Mouse (Mus musculus) forebrain, embryonic 15.5 days (tissue): Measurements from ENCODE around the gene Tdp1. TPM values are rescaled to one million over a fixed set of nuclear protein-coding genes. Genes with fewer than 3 reads are reported as not detected.

Experiments used
- ATAC-seq: fragments of 200-750 bp; cut with Nextera tagmentation; replicated peaks from 2 replicates; pipeline ENCODE4 v1.8.0; 2017; ENCODE audit warnings: mild to moderate bottlenecking, moderate TSS enrichment, moderate library complexity
- H3K27ac ChIP-seq: fragments of 300-500 bp; sonication (generic); replicated peaks from 2 replicates; pipeline ENCODE4 v1.5.1; 2015; ENCODE audit warnings: mild to moderate bottlenecking, inconsistent platforms
- H3K27me3 ChIP-seq: fragments of 300-500 bp; sonication (generic); 2 replicates; pipeline ENCODE4 v1.6.1; 2015; ENCODE audit warnings: inconsistent platforms
- H3K36me3 ChIP-seq: fragments of 300-500 bp; sonication (generic); 2 replicates; pipeline ENCODE4 v1.6.1; 2015; ENCODE audit warnings: mild to moderate bottlenecking, inconsistent platforms
- H3K4me1 ChIP-seq: fragments of 300-500 bp; sonication (generic); 2 replicates; pipeline ENCODE4 v1.6.1; 2015; ENCODE audit warnings: inconsistent platforms
- H3K4me2 ChIP-seq: fragments of 300-500 bp; sonication (generic); replicated peaks from 2 replicates; pipeline ENCODE4 v1.6.1; 2015; ENCODE audit warnings: mild to moderate bottlenecking, inconsistent platforms
- H3K4me3 ChIP-seq: fragments of 300-500 bp; sonication (generic); 2 replicates; pipeline ENCODE4 v1.5.1; 2015; ENCODE audit warnings: mild to moderate bottlenecking, inconsistent platforms
- H3K9ac ChIP-seq: fragments of 300-500 bp; sonication (generic); replicated peaks from 2 replicates; pipeline ENCODE4 v1.6.1; 2015; ENCODE audit warnings: mild to moderate bottlenecking, inconsistent platforms
- H3K9me3 ChIP-seq: fragments of 300-500 bp; sonication (generic); 2 replicates; pipeline ENCODE4 v1.6.1; 2016; ENCODE audit warnings: inconsistent platforms
- WGBS: fragments of 180-500 bp; shearing (Covaris S2); methylation state at CpG from one replicate; pipeline ENCODE4 v1.1.7; 2015; ENCODE audit warnings: mixed read lengths; 5-methylcytosine and 5-hydroxymethylcytosine counted together
- polyA plus RNA-seq: library from polyadenylated mRNA; unstranded; fragments of >200 nt; fragmentation: Nextera tagmentation; extraction: Ambion mirVana; gene quantifications from 2 replicates; pipeline ENCODE4 v1.2.1, GENCODE M21; 2015

Tdp1 gene
- polyA plus RNA-seq: 70.1 and 72.0 TPM in 2 replicates

DNA sequence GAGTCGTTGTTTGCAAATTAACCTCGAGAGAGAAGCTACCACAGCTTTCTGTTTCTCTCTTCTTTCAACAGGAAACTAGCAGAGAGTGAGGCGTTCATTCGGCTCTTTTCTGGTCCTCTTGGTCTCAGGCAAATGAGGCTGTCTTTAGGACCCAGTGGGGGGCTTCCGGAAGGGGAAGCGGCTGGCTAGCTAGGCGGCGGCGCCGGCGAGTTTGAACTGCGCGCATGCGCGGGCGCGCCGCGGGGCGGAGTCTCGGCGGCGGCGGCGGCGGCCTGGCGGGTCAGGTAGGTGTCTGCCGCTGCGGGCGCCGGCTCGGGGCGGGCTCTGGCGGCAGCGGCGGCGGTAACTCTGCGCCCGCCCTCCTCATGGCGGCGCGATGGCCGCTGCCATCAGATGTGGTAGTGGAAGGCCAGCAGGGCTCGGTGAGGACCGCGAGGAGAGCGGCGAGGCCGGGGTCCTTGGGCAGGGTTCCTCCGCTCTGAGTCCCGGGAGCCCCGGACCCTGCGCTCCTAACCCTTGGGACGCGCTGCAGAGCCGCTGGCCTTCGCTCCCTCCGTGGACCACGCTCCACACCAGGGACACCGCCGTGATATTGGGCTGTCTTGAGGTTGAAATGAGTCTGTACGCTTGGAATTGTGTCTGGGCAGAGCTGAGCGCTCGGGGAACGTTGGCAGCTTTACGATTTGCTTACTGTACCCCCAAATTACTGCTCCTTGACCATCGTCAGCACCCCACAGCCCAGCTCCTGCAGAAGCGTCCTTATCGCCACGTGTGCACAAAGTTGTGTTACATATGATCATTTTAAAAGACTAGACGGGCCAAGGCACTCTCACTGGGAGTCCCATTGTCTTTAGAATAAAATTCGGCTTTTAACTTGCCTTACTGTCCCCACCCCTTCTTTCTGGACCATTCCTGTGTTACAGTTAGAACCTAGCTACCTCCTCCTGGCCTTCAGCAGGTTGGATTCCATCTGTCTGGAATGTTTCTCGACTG, at the start of gene Tdp1, which contains the start of gene Efcab11:
Gene Tdp1 (plus strand): TSS at position 249 of the 993 bp plus-strand sequence.
Gene Efcab11 (minus strand): TSS at position 171 of the 993 bp plus-strand sequence.
- Histone ChIP-seq H3K4me2 (peak within 1 kb of the TSS; percentile 98), H3K27ac (peak within 1 kb of the TSS; percentile 92), H3K9ac (peak within 1 kb of the TSS; percentile 93), H3K4me3 (peak within 1 kb of the TSS; percentile 91), H3K9me3 (no peaks in the 10 kb centered on the region), H3K36me3 (no peaks in the 10 kb centered on the region), H3K27me3 (no peaks in the 10 kb centered on the region), H3K4me1 (peaks cover 27% of the 10 kb centered on the region)
- peak; percentile 86 for ATAC-seq
- WGBS: under 1% methylated on average over 71 of the region's 73 CpGs

- peak; percentile 86 for ATAC-seq
- peak overlapping the region; percentile 73 for H3K27ac ChIP-seq
- H3K9ac ChIP-seq: no peak overlapping the region
- no peaks in the 10 kb centered on the region for H3K9me3 ChIP-seq
- no peaks in the 10 kb centered on the region for H3K36me3 ChIP-seq
- peaks cover 16% of the 10 kb centered on the region for H3K4me1 ChIP-seq
- H3K4me2 ChIP-seq: peak overlapping the region; percentile 36
- H3K27me3 ChIP-seq: no peaks in the 10 kb centered on the region
- 28% methylated on average over 20 of the region's 20 CpGs for WGBS
- peak overlapping the region; percentile 2; the same call in 1 of the 2 replicates for H3K4me3 ChIP-seq
Observed at GRCm38 (mm10) chr12:99836404-99837131, 47.7 kb upstream of the Tdp1 start.

DNA sequence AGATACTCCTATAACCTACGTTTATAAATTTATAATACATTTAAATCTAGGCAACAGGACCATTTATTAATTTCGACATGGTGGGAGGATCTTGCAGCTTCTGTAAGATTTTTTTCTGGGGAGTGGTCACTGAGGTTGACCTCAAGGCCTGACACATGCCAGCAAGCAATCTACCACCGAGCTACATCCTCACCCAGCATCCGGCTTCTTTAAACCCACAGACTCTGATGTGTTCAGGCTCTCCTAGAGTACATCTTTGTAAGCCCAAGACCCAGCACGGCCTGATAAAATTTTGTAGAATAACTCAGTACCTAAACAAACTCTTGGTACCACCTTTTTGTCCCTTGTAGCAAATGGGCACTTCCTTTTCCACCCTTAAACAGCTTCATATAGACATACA, 46.8 kb upstream of the Tdp1 start:
- no peak overlapping the region for H3K4me3 ChIP-seq
- no peaks in the 10 kb centered on the region for H3K36me3 ChIP-seq
- H3K27ac ChIP-seq: no peak overlapping the region
- ATAC-seq: no peak
- no peak overlapping the region for H3K4me2 ChIP-seq
- 95% methylated on average over 5 of the region's 5 CpGs for WGBS
- H3K9ac ChIP-seq: no peak overlapping the region
- H3K4me1 ChIP-seq: peaks cover 16% of the 10 kb centered on the region
- no peaks in the 10 kb centered on the region for H3K9me3 ChIP-seq
- no peaks in the 10 kb centered on the region for H3K27me3 ChIP-seq

DNA sequence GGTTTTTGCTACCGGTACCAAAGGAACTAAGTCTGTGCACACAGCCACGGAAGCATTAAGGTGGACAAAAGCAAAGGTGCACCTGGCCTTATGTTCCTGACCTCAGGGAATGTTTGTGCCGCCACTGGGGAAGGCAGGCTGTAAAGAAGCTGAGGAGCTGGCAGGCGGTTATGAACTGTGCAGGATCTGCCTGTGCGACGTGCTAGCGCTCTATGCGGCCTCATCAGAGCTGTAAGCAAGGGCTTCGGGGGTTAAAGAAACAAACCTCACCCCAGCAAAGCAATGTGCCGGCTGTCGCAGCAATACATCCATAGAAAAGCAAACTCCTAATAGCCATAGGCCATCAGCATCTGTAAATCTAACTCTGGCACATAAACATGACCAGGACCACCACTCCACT, 46.2 kb upstream of the Tdp1 start:
- H3K4me2 ChIP-seq: no peak overlapping the region
- H3K9me3 ChIP-seq: no peaks in the 10 kb centered on the region
- peaks cover 16% of the 10 kb centered on the region for H3K4me1 ChIP-seq
- no peaks in the 10 kb centered on the region for H3K36me3 ChIP-seq
- no peak overlapping the region for H3K27ac ChIP-seq
- H3K27me3 ChIP-seq: no peaks in the 10 kb centered on the region
- H3K4me3 ChIP-seq: no peak overlapping the region
- no peak for ATAC-seq
- no peak overlapping the region for H3K9ac ChIP-seq
- WGBS: 79% methylated on average over 11 of the region's 11 CpGs

DNA sequence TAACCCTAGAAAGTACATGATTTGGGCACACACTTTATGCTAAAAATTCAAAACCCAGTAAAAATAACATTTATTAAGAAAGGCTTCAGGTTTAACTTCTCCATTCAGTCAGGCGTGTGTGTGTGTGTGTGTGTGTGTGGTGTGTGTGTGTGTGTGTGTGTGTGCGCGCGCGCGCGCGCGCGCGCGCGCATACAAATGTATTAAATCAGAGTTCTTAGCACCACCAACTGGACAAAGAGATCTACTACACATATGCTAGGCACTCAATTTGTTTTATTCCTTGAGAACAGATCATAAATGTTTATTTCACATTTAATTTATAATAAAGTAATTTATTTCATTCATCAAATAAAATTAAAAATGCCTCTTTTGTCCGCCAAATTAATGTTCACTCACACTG, 45.6 kb upstream of the Tdp1 start:
- no peak for ATAC-seq
- no peak overlapping the region for H3K4me2 ChIP-seq
- H3K4me1 ChIP-seq: peaks cover 16% of the 10 kb centered on the region
- no peak overlapping the region for H3K27ac ChIP-seq
- WGBS: 82% methylated on average over 14 of the region's 14 CpGs
- H3K9ac ChIP-seq: no peak overlapping the region
- H3K27me3 ChIP-seq: no peaks in the 10 kb centered on the region
- H3K4me3 ChIP-seq: no peak overlapping the region
- no peaks in the 10 kb centered on the region for H3K36me3 ChIP-seq
- H3K9me3 ChIP-seq: no peaks in the 10 kb centered on the region

DNA sequence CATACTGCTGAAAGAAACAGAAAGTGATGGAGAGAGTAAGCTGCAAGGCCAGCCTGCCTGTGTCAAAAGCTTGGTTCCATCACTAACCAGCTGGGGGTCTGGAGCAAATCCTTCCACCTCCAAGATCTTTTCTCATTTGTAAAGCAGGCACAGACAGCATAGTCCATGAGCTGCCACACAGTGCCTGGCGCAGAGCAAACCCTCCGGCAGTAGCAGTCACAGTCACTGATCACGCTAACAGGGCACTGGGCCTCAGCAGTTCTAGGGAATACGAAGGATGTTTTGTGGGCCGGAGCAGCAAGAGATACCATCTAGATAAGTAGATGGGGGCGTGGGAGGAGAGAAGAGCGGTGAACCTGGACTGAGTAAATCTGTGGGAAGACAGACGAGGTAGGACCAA, 39.4 kb upstream of the Tdp1 start:
- H3K4me1 ChIP-seq: no peaks in the 10 kb centered on the region
- no peaks in the 10 kb centered on the region for H3K36me3 ChIP-seq
- H3K27ac ChIP-seq: no peak overlapping the region
- H3K4me2 ChIP-seq: no peak overlapping the region
- ATAC-seq: no peak
- H3K4me3 ChIP-seq: no peak overlapping the region
- H3K27me3 ChIP-seq: no peaks in the 10 kb centered on the region
- H3K9me3 ChIP-seq: no peaks in the 10 kb centered on the region
- no peak overlapping the region for H3K9ac ChIP-seq
- WGBS: 94% methylated on average over 8 of the region's 8 CpGs

- Histone ChIP-seq H3K9me3 (no peaks in the 10 kb centered on the region), H3K36me3 (no peaks in the 10 kb centered on the region), H3K9ac (no peak overlapping the region), H3K4me3 (no peak overlapping the region), H3K4me2 (no peak overlapping the region), H3K4me1 (peaks cover 18% of the 10 kb centered on the region), H3K27ac (no peak overlapping the region), H3K27me3 (no peaks in the 10 kb centered on the region)
- ATAC-seq: no peak
- 91% methylated on average over 2 of the region's 2 CpGs for WGBS
Observed at GRCm38 (mm10) chr12:99849996-99850395, 34.3 kb upstream of the Tdp1 start.

- no peak overlapping the region for H3K4me3 ChIP-seq
- no peaks in the 10 kb centered on the region for H3K9me3 ChIP-seq
- peak overlapping the region; percentile 75 for H3K27ac ChIP-seq
- peak; percentile 77 for ATAC-seq
- WGBS: 38% methylated on average over 14 of the region's 14 CpGs
- H3K4me2 ChIP-seq: 0 out of 2 replicates have a peak overlapping the region, but pooled peaks have one; percentile 4
- H3K9ac ChIP-seq: no peak overlapping the region
- peaks cover 21% of the 10 kb centered on the region for H3K4me1 ChIP-seq
- no peaks in the 10 kb centered on the region for H3K27me3 ChIP-seq
- H3K36me3 ChIP-seq: no peaks in the 10 kb centered on the region
Observed at GRCm38 (mm10) chr12:99853323-99854258, 30.7 kb upstream of the Tdp1 start.

DNA sequence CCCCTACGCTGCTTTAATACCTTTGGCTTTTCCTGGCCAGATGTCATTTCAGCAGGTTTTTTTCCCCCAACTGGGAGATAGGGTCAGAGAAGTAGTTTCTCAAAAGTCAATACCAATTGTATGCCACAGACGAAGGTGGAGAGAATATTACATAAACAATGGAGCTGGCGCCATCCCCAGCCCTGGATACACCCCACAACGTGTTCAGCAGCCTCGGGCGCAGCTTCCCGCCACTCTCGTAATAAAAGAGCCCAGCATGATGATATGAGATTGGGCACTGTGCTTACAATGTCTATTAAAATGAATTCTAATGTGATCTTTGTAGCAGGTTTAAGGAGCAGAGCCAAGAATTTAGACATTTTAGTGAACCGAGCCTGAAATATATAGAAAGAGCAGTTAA, 28.3 kb upstream of the Tdp1 start:
- Histone ChIP-seq H3K9me3 (no peaks in the 10 kb centered on the region), H3K4me2 (no peak overlapping the region), H3K9ac (no peak overlapping the region), H3K4me1 (peaks cover 26% of the 10 kb centered on the region), H3K27me3 (no peaks in the 10 kb centered on the region), H3K27ac (no peak overlapping the region), H3K36me3 (no peaks in the 10 kb centered on the region), H3K4me3 (no peak overlapping the region)
- ATAC-seq: no peak
- 35% methylated on average over 9 of the region's 9 CpGs for WGBS

- H3K4me1 ChIP-seq: peaks cover 16% of the 10 kb centered on the region
- no peak overlapping the region for H3K9ac ChIP-seq
- H3K27ac ChIP-seq: no peak overlapping the region
- 91% methylated on average over 5 of the region's 5 CpGs for WGBS
- no peak overlapping the region for H3K4me2 ChIP-seq
- no peak overlapping the region for H3K4me3 ChIP-seq
- no peaks in the 10 kb centered on the region for H3K36me3 ChIP-seq
- H3K27me3 ChIP-seq: no peaks in the 10 kb centered on the region
- no peaks in the 10 kb centered on the region for H3K9me3 ChIP-seq
- no peak for ATAC-seq
Observed at GRCm38 (mm10) chr12:99858664-99859063, 25.7 kb upstream of the Tdp1 start.

GRCm38 (mm10) chr12:99859391-99860100, 24.8 kb upstream of the Tdp1 start:
- no peak overlapping the region for H3K4me3 ChIP-seq
- no peak overlapping the region for H3K9ac ChIP-seq
- WGBS: 61% methylated on average over 3 of the region's 3 CpGs
- no peaks in the 10 kb centered on the region for H3K27me3 ChIP-seq
- no peak overlapping the region for H3K4me2 ChIP-seq
- H3K27ac ChIP-seq: no peak overlapping the region
- H3K9me3 ChIP-seq: no peaks in the 10 kb centered on the region
- H3K4me1 ChIP-seq: peaks cover 12% of the 10 kb centered on the region; the same call in 1 of the 2 replicates
- H3K36me3 ChIP-seq: no peaks in the 10 kb centered on the region
- no peak for ATAC-seq
